Mouse (Mus musculus) neural tube, embryonic 14.5 days (tissue): ENCODE results near the gene Omd. TPM values are rescaled to one million over a fixed set of nuclear protein-coding genes. Genes with fewer than 3 reads are reported as not detected.

Experiments used
- ATAC-seq: fragments of 200-750 bp; cut with Nextera tagmentation; 2 replicates; pipeline ENCODE4 v1.8.0; 2017; ENCODE audit warnings: low read depth, mild to moderate bottlenecking, moderate TSS enrichment, moderate library complexity
- H3K27ac ChIP-seq: fragments of 300-500 bp; sonication (generic); 2 replicates; pipeline ENCODE4 v1.5.1; 2014; ENCODE audit warnings: low read depth, mild to moderate bottlenecking, control low read depth, low read length, moderate library complexity, mixed read lengths
- H3K27me3 ChIP-seq: fragments of 300-500 bp; sonication (generic); 2 replicates; pipeline ENCODE4 v1.6.1; 2014; ENCODE audit warnings: low read length; ENCODE audit not compliant: control insufficient read depth, insufficient read depth
- H3K36me3 ChIP-seq: fragments of 300-500 bp; sonication (generic); 2 replicates; pipeline ENCODE4 v1.6.1; 2014; ENCODE audit warnings: low read length, mixed read lengths; ENCODE audit not compliant: control insufficient read depth, insufficient read depth
- H3K4me1 ChIP-seq: fragments of 300-500 bp; sonication (generic); 2 replicates; pipeline ENCODE4 v1.6.1; 2014; ENCODE audit warnings: low read length; ENCODE audit not compliant: control insufficient read depth, insufficient read depth
- H3K4me2 ChIP-seq: fragments of 300-500 bp; sonication (generic); 2 replicates; pipeline ENCODE4 v1.6.1; 2014; ENCODE audit warnings: mild to moderate bottlenecking, low read depth, low read length, control low read depth
- H3K4me3 ChIP-seq: fragments of 300-500 bp; sonication (generic); 2 replicates; pipeline ENCODE4 v1.5.1; 2014; ENCODE audit warnings: low read depth, low read length, control low read depth, mixed read lengths
- H3K9ac ChIP-seq: fragments of 300-500 bp; sonication (generic); replicated peaks from 2 replicates; pipeline ENCODE4 v1.6.1; 2014; ENCODE audit warnings: low read depth, mild to moderate bottlenecking, control low read depth, low read length, mixed read lengths
- H3K9me3 ChIP-seq: fragments of 300-500 bp; sonication (generic); 2 replicates; pipeline ENCODE4 v1.6.1; 2016; ENCODE audit warnings: low read length; ENCODE audit not compliant: control insufficient read depth
- WGBS: fragments of 180-500 bp; shearing (Covaris S2); extraction: QIAGEN DNeasy Blood & Tissue Kit; methylation state at CpG from one replicate; pipeline ENCODE4 v1.1.7; 2014; 5-methylcytosine and 5-hydroxymethylcytosine counted together
- polyA plus RNA-seq: library from polyadenylated mRNA; unstranded; fragments of >200 nt; fragmentation: Nextera tagmentation; extraction: Ambion mirVana; gene quantifications from 2 replicates; pipeline ENCODE4 v1.2.1, GENCODE M21; 2014

Omd gene
- polyA plus RNA-seq, 1 experiment from 2014 or later: 0.19 TPM

DNA sequence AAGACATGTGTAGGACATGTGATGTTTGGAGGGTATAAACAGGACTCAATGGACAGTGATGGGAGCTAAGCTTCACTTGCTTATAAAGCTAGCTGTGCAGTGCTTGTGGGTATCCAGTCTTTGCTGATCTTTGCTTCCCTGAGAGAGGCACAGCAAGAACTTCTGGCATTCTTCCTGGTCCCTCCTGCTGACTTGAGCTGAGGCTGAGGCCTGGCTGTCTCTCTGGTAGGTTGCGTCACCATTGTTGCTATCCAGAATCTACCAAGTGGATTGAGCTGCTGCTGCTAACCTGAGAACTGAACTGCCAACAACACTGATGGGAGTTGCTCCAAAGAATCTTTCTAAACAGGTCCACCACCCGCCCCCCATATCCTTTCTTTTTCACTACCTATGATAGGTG is 46.8 kb downstream of the Omd start:
- Histone ChIP-seq H3K27ac (no peak overlapping the region), H3K4me3 (no peak overlapping the region), H3K36me3 (no peaks in the 10 kb centered on the region), H3K4me2 (no peak overlapping the region), H3K4me1 (no peaks in the 10 kb centered on the region), H3K27me3 (no peaks in the 10 kb centered on the region), H3K9me3 (no peaks in the 10 kb centered on the region), H3K9ac (no peak overlapping the region)
- WGBS: 89% methylated on average over 2 of the region's 2 CpGs
- ATAC-seq: no peak

DNA sequence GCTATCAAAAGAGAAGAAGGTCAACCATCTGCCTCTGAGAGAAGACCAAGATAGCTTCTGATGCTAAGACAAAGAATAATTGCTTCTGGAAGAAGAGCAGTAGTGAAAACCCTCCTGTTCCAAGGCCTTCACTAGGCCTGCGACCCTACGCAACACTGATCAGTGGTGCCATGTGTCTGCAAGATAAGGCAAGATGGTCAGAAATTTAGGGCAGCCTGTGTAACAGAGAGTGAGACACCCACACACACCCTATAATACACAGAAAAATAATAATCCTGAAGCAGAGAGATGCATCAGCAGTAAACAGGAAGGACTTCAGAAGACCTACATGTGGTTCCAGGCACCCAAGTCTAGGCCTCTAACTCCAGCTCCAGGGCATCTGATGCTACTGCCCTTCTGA is 57.7 kb downstream of the Omd start:
- no peak for ATAC-seq
- 97% methylated on average over 2 of the region's 2 CpGs for WGBS
- Histone ChIP-seq H3K4me1 (no peaks in the 10 kb centered on the region), H3K36me3 (no peaks in the 10 kb centered on the region), H3K27me3 (no peaks in the 10 kb centered on the region), H3K4me3 (no peak overlapping the region), H3K9me3 (no peaks in the 10 kb centered on the region), H3K9ac (no peak overlapping the region), H3K4me2 (no peak overlapping the region), H3K27ac (no peak overlapping the region)

Other genes starting within 250 kb of the Omd start
- 27.6 and 38.6 TPM in 2 replicates for gene Bicd2, start 240.9 kb upstream of the Omd start, polyA plus RNA-seq
- 14.8 and 15.8 TPM in 2 replicates for gene Ippk, start 161.2 kb upstream of the Omd start, polyA plus RNA-seq
- gene Tes3-ps, start 89.1 kb upstream of the Omd start, polyA plus RNA-seq: 0.71 and 0.73 TPM in 2 replicates
- 1.3 and 1.8 TPM in 2 replicates for gene Ecm2, start 77.7 kb upstream of the Omd start, polyA plus RNA-seq
- 0.51 and 1.3 TPM in 2 replicates for gene Aspn, start 38.0 kb upstream of the Omd start, polyA plus RNA-seq
- 1.2 and 13.1 TPM in 2 replicates for gene Ogn, start 25.6 kb downstream of the Omd start, polyA plus RNA-seq
- 5.5 and 5.7 TPM in 2 replicates for gene Cenpp, start 70.3 kb downstream of the Omd start, polyA plus RNA-seq
- gene Nol8, start 70.6 kb downstream of the Omd start, polyA plus RNA-seq: 16.9 and 19.3 TPM in 2 replicates
- 59.3 and 59.8 TPM in 2 replicates for gene Iars, start 99.6 kb downstream of the Omd start, polyA plus RNA-seq
- not detected in 2 replicates for gene Gm30302, start 216.5 kb downstream of the Omd start, polyA plus RNA-seq